Mouse (Mus musculus): ENCODE data around the gene Tjap1. TPM values are rescaled to one million over a fixed set of nuclear protein-coding genes. Genes with fewer than 3 reads are reported as not detected.

Gene Tjap1
- total RNA-seq (2015) (5.4 and 9.9 TPM in 2 replicates), total RNA-seq (2017) (9.8 and 15.7 TPM in 2 replicates)

DNA sequence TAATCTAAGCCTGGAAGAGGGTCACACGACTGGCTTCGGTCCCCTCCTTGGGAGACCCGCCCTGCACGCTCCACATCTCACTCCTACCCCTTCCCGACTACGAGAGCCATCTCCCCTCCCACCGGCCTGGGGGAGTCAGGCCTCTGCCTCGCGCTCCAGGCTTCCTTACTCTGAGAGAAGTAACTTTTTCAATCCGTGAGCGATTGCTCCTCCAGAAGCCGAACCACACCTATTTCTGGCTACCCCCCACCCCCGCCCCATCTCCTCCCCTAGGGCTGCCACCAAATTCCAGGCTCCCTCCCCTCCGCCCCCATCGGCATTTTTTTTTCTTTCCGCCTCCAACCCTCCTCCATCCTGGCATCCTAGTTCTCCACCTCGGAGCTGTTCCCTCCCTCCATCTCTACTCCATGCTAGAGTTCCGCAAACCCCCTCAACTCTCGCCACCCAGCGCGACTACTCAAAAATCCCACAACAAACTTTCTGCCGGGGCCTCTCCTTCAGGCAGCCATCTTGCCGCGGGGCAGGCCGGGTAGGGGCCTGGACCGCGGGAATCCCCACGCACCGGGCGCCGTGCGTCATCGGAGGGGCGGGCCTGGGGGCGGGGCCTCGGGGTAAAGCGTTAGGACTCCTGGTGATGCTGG is at the start of gene Tjap1:
Gene Tjap1, minus strand, starts transcription at position 544 of the 641 bp plus-strand sequence.
- peak; percentile 99 for ATAC-seq (ENCODE audit: poor library complexity, severe bottlenecking)

DNA sequence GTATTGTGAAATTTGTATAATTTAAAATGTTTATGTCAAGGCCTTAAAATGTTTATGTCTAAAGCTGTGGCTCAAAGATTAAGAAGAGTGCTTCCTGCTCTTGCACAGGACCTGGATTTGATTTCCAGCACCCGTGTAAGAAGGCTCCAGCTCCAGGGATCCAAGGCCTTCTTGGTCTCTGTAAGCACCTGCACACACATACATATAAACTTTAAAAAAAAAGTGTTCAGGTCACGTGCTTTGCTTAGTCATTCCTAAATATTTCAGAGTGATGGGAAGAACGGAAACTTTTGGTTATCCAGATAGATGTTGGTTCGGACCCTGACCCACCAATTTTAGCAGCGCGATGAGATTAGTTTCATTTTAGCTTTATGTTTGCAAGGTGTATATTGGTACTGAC is 45.9 kb upstream of the Tjap1 start:
- no peak for ATAC-seq (ENCODE audit: poor library complexity, severe bottlenecking)

DNA sequence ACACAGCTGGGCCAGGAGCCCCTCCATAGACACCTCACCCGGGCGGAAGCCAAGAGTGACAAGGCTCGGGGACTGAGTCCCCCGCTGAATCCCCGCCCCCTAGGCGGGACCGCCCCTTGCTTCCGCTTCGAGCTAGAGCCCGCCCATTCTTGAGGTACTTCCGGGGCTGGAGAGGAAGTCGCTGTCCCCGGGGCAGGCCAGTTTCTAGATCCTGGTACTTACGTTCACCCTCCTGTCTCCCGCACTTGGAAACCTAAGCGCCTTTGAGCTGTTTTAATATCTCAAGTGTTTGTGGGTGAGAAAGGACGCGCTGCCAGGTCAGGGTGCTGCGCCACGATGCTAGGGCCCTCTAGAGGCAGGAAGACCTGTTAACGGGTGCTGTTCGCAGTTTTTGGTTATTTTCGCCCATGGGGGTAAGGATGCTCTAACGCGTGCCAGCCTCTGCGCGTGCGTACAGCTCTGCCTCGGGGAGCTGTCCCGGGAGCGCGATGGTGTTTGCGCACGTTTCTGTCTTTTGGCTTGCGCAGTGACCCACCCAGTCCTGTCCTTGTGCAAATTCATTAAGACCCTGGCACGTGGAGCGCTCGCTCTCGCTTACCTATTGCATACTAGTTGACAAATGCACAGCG is 45.2 kb upstream of the Tjap1 start, which contains the start of gene Abcc10:
Gene Abcc10, minus strand, starts transcription at position 447 of the 629 bp plus-strand sequence.
- ATAC-seq (ENCODE audit: poor library complexity, severe bottlenecking), result peak; percentile 99

DNA sequence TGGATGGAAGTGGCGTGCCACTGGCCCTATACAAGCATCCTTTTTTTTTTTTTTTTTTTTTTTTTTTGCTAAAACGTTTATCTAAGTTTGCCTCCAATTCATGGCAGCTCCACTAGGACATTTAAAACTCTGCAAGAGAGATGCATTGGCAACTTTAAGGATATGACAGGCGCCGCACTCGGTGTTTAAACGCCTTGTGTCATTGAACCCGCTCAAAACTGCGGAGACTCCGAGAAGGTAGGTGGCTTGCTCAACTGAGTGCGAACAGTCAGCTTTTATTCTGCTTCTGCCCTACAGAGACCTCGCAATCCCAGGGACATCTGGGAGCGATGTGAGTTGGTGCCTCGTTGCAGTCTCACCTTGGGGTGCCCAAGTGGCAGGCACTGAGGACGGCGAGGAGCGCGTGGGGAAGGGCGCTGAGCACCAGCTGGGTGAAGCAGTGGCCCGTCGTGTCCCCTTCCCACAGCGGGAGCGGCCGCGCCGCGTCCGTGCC is 44.6 kb upstream of the Tjap1 start:
- ATAC-seq (ENCODE audit: poor library complexity, severe bottlenecking), result no peak

DNA sequence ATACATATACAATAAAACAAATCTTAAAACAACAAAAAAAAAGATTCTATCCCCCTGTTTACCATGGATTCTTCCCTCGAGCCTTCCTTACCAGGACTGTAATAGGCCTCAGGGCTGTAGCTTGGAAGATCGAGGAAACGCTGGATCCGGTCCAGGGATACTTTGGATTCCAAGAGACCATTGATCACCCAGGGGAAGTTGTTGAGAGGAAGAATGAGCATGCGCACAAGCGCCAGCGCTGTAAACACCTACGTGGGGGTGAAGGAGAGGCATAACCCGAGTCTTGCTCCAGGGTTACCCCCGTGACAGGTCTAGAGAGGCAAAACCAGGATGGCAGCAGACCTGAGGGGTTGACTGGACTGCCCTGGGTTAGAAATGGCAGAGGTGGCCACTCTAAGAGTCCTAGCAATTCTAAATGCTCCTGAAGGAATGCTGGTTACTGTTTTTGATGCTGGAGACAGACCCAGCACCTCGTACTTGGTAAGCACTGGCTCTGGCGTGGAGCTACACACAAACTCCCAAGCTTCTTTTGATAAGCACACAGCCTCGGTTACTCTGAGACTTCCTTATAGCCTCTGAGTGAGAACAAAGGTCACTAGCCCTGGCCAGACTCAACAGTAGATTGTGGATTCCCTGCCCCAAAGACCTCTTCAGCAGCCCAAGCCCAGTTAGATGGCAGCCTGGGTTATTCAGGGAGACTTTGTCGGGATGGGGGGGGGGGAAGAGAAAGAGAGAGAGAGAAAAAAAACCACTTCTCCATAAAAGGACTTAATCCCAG is 39.4 kb upstream of the Tjap1 start:
- no peak for ATAC-seq (ENCODE audit: poor library complexity, severe bottlenecking)

DNA sequence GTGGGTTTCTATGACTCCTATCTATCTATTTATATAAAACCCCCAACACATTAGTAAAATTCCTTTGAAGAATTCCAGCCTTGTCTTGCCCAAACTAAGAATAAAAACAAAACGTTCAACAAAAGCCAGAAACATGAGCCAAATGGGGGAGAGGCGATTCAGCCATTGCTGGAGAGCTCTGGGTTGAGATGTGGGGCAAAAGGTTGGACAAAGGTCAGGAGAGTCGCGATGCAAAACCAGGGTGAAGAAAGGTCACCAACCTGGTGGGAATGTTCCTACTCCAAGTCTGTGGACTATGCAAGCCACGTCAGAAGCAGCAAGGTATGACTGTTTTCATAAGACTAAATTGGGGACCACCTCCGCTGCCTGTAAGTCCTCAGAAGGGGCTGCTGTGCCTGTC is 37.7 kb upstream of the Tjap1 start:
- ATAC-seq (ENCODE audit: poor library complexity, severe bottlenecking), result no peak

DNA sequence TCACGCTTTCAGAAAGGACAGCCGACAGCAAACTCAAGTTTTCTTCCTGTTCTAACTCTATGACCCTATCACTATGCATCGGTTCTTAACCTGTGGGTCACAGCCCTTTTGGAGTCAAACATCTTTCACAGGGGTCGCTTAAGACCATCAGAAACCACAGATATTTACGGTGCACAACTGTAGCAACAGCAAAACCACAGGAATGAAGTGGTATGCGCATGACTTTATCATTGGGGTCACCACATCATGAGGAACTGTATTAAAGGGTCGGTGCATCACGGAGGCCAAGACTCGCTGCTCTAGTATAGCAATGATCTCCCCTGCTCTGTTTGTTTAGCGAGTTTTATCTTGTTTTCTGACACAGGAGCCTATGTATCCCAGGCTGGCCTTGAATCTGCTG is 33.0 kb upstream of the Tjap1 start:
- ATAC-seq (ENCODE audit: poor library complexity, severe bottlenecking), result no peak

DNA sequence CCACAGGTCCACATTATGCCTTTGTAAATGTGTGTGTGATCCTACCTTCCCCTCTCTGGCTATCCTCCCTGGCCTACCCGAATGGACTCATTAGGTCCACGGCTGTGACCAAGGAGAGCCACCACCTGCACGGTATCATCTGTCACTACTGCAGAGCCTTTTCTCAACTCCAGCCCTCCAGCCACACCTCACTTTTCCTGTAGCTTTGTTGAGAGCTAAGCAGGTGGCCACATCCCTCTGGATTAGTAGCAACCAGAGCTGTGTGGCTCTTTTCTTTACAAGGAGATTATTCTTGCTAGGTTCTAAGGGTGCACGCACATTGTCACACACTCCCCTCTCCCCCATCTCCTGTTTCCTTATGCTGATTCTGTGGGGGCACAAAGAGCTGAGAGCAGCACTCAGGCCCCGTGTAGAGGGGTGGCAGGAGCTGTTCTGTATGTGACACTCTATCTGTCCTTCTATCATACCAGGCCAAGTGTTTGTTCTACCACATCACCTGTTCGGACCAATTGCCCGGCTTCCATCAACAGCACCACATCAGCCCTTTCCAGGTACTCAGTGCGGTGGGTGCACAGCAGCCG is 30.4 kb upstream of the Tjap1 start:
- no peak for ATAC-seq (ENCODE audit: poor library complexity, severe bottlenecking)

DNA sequence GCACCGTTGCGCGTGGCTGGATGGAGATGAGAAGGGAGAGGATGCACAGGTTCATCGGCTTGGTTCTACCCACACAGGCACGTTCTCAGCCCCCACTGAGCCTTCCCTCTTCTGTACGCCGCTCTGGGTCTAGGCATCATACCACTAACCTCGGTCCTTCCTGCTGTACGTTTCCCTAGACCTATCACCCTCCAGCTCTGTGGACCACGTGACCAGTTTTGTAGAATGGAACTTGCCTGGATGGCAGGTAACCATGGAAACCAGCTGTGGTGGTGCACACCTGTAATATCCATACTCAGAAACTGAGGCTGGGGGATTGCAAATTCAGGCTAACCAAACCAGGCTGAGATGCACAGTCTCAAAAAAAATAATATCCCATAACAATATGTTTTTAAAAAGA is 27.7 kb upstream of the Tjap1 start:
- no peak for ATAC-seq (ENCODE audit: poor library complexity, severe bottlenecking)

DNA sequence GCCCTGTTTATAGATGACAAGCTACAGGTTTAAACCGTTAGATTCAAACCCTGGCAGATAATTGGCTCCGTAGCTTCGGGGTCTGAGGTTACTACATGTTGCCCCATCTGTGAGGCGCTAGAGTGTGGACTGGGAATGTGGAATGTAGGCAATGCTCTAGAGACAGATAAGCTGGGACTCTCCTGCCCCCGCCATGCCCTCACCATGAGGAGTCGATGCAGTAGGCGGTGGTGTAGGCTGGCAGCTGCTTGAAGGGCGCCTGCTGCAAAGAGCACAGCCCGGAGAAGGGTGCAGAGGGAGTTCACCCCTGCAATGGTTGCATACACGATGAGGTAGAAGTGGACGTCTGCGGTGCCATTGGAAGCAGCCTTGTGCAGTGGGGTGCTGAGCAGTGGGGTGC is 27.0 kb upstream of the Tjap1 start:
- no peak for ATAC-seq (ENCODE audit: poor library complexity, severe bottlenecking)

DNA sequence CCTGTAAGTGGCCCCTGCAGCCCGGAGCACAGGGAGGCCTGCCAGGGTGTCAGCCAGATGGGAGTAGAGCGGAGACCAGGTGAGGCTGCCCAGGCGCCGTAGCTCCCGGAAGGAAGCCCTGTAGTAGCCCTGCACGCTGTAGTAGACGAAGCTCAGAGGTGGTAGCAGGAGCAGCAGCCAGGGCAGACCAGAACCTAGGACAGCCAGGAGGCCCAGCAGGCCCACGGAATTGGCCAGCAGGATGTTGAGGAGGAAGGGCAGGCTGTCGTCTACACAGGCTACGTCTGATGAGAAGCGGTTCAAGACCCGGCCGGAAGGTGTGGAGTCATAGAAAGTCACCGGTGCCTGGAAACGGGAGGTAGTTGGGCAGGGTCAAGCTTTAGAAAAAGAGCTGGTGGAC is 24.1 kb upstream of the Tjap1 start:
- no peak for ATAC-seq (ENCODE audit: poor library complexity, severe bottlenecking)

DNA sequence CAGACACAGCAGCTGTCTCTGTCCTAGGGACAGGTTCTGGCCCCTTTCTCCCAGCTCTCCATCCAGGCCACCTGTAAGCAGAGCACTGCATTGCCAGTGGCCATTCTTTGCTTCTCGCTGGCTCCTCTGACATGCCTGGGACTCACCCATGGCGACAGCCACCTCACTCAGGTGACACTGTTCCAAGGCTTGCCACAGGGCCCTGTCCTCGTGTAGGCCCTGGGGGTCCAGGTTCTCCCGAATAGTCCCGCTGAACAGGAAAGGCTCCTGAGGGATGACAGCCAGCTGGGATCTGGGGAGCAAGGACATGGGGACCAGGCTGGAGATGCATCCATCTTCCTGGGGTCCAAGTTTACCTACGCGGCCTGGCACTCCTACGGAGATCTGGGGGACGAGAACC is 21.4 kb upstream of the Tjap1 start:
- ATAC-seq (ENCODE audit: poor library complexity, severe bottlenecking), result no peak

DNA sequence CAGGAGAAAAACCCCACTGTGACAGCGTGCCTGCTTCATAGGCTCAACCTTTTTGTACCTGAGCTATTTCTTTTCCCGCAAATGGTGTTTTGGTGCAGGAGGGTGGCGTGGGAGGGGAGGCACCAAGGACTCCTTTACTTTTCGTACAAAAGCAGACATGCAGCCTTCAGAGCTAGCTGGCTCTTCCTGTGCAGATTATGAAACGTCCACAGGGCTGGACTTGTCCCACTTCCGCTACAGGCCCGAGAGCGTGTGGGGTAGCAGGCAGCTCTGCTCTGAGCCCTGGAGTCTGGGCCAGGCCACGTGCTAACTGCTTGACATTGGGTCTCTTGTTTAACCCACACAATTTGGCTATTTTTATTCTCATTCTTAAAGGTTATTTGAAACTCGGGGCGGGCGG is 19.1 kb upstream of the Tjap1 start:
- peak; percentile 47 for ATAC-seq (ENCODE audit: poor library complexity, severe bottlenecking)

DNA sequence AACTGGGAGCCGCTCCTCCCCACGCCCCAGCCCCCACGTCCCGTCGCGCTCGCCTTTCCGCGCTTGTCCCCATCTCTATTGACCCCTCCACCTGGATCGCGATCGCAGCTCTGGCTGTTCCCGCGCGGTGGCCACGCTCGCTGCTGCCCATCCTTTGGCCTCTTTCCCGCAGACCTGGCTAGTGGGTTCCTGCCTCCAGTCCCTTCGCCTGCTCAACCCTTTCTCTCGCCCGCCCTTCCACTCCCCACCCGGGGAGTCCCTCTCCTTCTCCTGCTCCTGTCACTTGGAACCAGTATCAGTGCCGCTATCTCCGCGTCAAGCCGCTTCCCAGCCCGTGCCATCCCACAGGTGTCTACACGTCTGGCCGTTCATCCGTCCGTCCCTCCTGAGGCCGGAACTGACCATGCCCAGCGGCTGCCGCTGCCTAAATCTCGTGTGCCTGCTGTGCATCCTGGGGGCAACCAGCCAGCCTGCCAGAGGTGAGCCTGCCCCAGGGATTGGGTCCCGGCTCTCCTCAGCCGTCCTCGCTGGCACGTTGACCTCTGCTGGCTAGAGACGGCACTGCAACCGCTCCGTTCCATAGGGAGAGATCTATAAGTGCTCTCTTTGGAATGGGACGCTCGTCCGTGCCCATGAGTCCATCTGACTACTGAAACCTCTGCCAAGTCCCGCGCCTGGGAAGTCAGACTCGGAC is 15.5 kb upstream of the Tjap1 start:
- peak; percentile 86 for ATAC-seq (ENCODE audit: poor library complexity, severe bottlenecking)

DNA sequence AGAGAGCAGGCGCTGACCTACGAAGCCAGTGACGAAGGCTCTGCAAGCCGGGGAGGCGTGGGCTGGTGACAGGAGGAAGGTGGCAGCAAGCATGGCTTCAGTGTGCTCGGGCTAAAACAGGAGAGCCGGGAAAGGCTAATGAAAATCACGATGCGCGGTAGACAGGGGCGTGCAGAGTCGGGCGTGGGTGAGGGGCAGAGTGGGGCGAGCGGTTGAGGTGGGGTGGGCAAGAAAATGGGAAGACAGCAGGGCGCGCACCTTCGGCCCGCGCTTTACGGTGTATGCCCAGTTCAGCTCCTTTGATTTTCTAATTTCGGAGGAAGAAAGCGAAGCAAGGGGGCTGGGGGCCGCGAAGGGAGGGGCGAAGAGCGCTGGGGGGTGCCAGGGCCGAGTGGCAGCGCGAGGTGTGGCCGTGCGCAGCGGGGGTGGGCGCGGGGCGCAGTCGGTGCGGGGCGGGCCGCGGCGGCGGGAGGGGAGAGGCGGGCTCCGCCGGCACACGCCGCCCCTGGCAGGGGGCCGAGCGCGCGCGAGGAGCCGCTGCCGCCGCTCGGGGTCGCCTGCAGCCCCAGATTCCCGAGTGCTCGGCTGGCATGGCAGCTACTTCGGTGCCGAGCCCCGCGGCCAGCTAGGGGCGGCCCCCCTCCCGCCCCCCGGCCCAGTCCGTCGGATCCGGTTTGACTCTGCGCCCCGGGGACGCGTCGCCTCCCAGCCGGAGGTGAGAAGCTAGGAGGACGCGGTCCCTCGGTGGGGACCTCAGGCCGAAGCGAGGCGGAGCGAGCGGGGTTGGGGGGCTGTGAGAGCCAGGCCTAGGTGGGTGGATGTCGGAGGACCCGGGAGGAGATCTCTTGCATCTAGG is 14.8 kb upstream of the Tjap1 start, which contains the start of gene Dlk2:
Gene Dlk2, plus strand, starts transcription at position 58 of the 856 bp plus-strand sequence.
- ATAC-seq (ENCODE audit: poor library complexity, severe bottlenecking), result 0 out of 2 replicates have a peak, but pooled peaks have one; percentile 23

DNA sequence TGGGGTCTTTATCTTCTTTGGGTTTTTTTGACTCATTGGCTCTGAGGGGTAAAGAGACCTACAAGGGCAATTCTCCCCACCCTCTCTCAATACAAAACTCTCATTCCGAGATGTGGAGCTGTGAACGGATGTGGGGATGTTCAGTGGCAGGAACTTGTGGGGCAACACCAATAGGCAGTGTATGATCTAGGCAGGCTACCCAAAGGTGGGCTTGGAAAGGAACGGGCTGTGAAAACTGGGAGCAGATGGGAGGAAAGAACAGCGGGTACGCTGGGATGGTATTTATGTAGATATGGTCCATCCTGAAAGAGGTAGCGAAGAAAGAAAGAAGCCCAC is 14.2 kb upstream of the Tjap1 start:
- ATAC-seq (ENCODE audit: poor library complexity, severe bottlenecking), result no peak

DNA sequence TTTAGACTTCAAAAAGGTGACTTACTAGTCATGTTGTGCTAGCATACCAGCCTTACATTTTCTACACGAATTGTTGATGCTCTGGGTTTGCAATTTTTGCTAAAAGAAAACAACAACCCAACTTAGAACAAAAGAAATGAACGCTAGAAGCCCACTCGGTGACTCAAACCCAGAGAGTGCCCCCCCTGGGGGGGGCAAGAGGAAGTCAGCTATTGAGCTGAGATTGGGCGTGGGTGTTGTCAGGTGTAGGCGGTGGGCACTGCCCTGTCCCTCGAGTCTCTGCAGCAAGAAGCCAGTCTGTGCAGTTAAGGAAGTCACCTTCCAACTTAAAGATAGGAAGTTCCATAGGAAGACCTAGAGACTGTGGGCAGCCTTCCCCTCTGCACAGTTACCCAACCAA is 13.8 kb upstream of the Tjap1 start:
- ATAC-seq (ENCODE audit: poor library complexity, severe bottlenecking), result no peak

DNA sequence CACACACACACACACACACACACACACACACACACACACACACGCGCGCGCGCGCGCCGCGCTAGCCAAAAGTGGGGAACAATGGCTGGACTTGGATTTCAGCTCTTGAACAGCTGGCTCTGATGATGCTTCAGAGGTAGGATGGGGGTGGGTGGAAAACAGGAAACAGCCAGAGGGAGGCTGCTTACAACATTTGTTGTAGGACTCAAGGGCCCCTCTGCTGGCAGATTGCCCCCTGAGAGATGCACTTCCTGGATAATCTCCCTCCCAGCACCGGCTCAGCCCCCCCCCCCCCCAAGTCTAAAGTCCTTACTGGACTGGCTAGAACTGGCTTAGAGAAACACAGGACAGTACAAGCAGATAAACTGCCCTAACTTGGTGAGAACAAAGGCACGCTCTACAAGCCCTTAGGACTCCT is 4.9 kb upstream of the Tjap1 start:
- ATAC-seq (ENCODE audit: poor library complexity, severe bottlenecking), result no peak

DNA sequence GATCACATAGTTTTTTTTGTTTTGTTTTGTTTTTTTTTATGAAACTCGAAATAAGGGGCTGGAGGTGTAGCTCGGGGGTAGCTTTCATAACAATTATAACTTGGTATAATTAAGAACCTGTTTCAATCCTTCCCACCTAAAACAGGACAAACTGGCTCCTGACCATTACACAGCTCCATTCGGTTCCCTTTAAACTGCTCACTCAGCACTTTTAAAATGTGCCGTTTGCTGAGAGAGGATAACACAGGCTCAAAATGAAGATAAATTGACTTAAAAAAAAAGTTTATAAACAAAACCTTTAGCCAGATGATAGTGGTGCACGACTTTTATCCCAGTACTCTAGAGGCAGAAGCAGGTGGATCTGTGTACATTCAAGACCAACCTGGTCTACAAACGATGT is 2.6 kb upstream of the Tjap1 start:
- ATAC-seq (ENCODE audit: poor library complexity, severe bottlenecking), result no peak

DNA sequence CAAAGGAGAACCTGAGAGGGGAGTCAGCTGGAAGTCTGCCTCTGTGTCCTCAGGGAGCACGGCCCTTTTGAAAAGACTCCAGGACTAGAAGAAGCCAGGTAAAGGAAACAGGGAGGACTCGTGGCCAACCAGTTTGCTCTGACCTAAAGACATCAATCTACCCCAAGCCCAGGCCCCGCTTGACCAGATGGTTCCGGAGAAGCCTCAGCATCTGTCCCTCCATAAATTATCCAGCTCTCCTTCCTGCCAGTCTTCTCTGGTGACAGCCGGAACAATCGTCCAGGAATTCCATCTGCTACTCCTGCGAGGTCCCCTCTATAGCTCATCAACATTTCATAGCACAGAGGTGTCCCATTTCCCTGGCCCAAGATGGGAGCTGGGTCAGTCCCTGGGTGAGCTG is 1.8 kb upstream of the Tjap1 start:
- ATAC-seq (ENCODE audit: poor library complexity, severe bottlenecking), result no peak
